Mouse (Mus musculus) neural tube, embryonic 14.5 days (tissue): ENCODE data around the gene Als2cr12. TPM values are rescaled to one million over a fixed set of nuclear protein-coding genes. Genes with fewer than 3 reads are reported as not detected.
"Not testable (repeated sequence)": the region's sequence is repeated elsewhere in the genome, so short reads cannot be mapped to it uniquely, and the experiment has no call there.

Experiments
- ATAC-seq: fragments of 200-750 bp; cut with Nextera tagmentation; 2 replicates; pipeline ENCODE4 v1.8.0; 2017; ENCODE audit warnings: low read depth, mild to moderate bottlenecking, moderate TSS enrichment, moderate library complexity
- H3K27ac ChIP-seq: fragments of 300-500 bp; sonication (generic); 2 replicates; pipeline ENCODE4 v1.5.1; 2014; ENCODE audit warnings: low read depth, mild to moderate bottlenecking, control low read depth, low read length, moderate library complexity, mixed read lengths
- H3K27me3 ChIP-seq: fragments of 300-500 bp; sonication (generic); 2 replicates; pipeline ENCODE4 v1.6.1; 2014; ENCODE audit warnings: low read length; ENCODE audit not compliant: control insufficient read depth, insufficient read depth
- H3K36me3 ChIP-seq: fragments of 300-500 bp; sonication (generic); 2 replicates; pipeline ENCODE4 v1.6.1; 2014; ENCODE audit warnings: low read length, mixed read lengths; ENCODE audit not compliant: control insufficient read depth, insufficient read depth
- H3K4me1 ChIP-seq: fragments of 300-500 bp; sonication (generic); 2 replicates; pipeline ENCODE4 v1.6.1; 2014; ENCODE audit warnings: low read length; ENCODE audit not compliant: control insufficient read depth, insufficient read depth
- H3K4me2 ChIP-seq: fragments of 300-500 bp; sonication (generic); 2 replicates; pipeline ENCODE4 v1.6.1; 2014; ENCODE audit warnings: mild to moderate bottlenecking, low read depth, low read length, control low read depth
- H3K4me3 ChIP-seq: fragments of 300-500 bp; sonication (generic); 2 replicates; pipeline ENCODE4 v1.5.1; 2014; ENCODE audit warnings: low read depth, low read length, control low read depth, mixed read lengths
- H3K9ac ChIP-seq: fragments of 300-500 bp; sonication (generic); replicated peaks from 2 replicates; pipeline ENCODE4 v1.6.1; 2014; ENCODE audit warnings: low read depth, mild to moderate bottlenecking, control low read depth, low read length, mixed read lengths
- H3K9me3 ChIP-seq: fragments of 300-500 bp; sonication (generic); 2 replicates; pipeline ENCODE4 v1.6.1; 2016; ENCODE audit warnings: low read length; ENCODE audit not compliant: control insufficient read depth
- WGBS: fragments of 180-500 bp; shearing (Covaris S2); extraction: QIAGEN DNeasy Blood & Tissue Kit; methylation state at CpG from one replicate; pipeline ENCODE4 v1.1.7; 2014; 5-methylcytosine and 5-hydroxymethylcytosine counted together
- polyA plus RNA-seq: library from polyadenylated mRNA; unstranded; fragments of >200 nt; fragmentation: Nextera tagmentation; extraction: Ambion mirVana; gene quantifications from 2 replicates; pipeline ENCODE4 v1.2.1, GENCODE M21; 2014

Gene Als2cr12
- polyA plus RNA-seq, 1 experiment from 2014 or later, result 0.11 TPM

DNA sequence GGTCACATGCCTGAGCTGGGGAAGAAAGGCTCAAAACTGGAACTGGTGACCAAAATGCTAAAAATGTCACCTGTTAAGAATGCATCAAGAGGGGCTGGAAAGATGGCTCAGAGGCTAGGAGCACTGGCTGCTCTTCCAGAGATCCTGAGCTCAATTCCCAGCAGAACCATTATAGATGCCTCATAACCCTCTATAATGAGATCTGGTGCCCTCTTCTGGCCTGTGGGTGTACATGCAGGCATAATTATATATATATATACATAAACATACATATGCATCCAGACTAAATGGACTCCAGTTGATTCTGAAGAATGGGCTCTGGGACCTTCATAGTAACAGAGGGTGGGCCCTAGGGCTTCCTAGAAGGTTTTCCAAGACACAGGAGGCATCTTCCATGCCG, 18.2 kb downstream of the Als2cr12 start:
- Histone ChIP-seq H3K36me3 (no peaks in the 10 kb centered on the region), H3K9me3 (no peaks in the 10 kb centered on the region), H3K4me2 (no peak overlapping the region), H3K9ac (no peak overlapping the region), H3K4me3 (no peak overlapping the region), H3K27me3 (no peaks in the 10 kb centered on the region), H3K4me1 (no peaks in the 10 kb centered on the region), H3K27ac (no peak overlapping the region)
- no peak for ATAC-seq
- 79% methylated on average over 1 of the region's 1 CpGs for WGBS

GRCm38 (mm10) chr1:58675011-58675410, 20.8 kb downstream of the Als2cr12 start:
- Histone ChIP-seq H3K4me1 (no peaks in the 10 kb centered on the region), H3K9me3 (no peaks in the 10 kb centered on the region), H3K9ac (no peak overlapping the region), H3K27ac (no peak overlapping the region), H3K36me3 (no peaks in the 10 kb centered on the region), H3K4me2 (no peak overlapping the region), H3K27me3 (no peaks in the 10 kb centered on the region), H3K4me3 (no peak overlapping the region)
- WGBS, result 90% methylated on average over 3 of the region's 3 CpGs
- ATAC-seq, result no peak

GRCm38 (mm10) chr1:58672116-58672515, 23.7 kb downstream of the Als2cr12 start:
- H3K36me3 ChIP-seq, result no peaks in the 10 kb centered on the region
- no peak overlapping the region for H3K9ac ChIP-seq
- H3K4me3 ChIP-seq, result no peak overlapping the region
- no peaks in the 10 kb centered on the region for H3K4me1 ChIP-seq
- no peak overlapping the region for H3K27ac ChIP-seq
- WGBS, result 90% methylated on average over 2 of the region's 2 CpGs
- ATAC-seq, result no peak
- H3K9me3 ChIP-seq, result no peaks in the 10 kb centered on the region
- H3K4me2 ChIP-seq, result no peak overlapping the region
- H3K27me3 ChIP-seq, result no peaks in the 10 kb centered on the region

- not testable (repeated sequence) for H3K9me3 ChIP-seq, H3K4me2 ChIP-seq, H3K4me1 ChIP-seq, ATAC-seq, H3K9ac ChIP-seq, H3K4me3 ChIP-seq, H3K36me3 ChIP-seq, H3K27ac ChIP-seq, H3K27me3 ChIP-seq
- WGBS, result 89% methylated on average over 3 of the region's 3 CpGs
Measured at GRCm38 (mm10) chr1:58669635-58670034, 26.2 kb downstream of the Als2cr12 start.

GRCm38 (mm10) chr1:58668191-58668590, 27.6 kb downstream of the Als2cr12 start:
- H3K9ac ChIP-seq, result no peak overlapping the region
- no peak overlapping the region for H3K4me2 ChIP-seq
- 80% methylated on average over 5 of the region's 5 CpGs for WGBS
- no peak overlapping the region for H3K4me3 ChIP-seq
- H3K36me3 ChIP-seq, result no peaks in the 10 kb centered on the region
- no peaks in the 10 kb centered on the region for H3K27me3 ChIP-seq
- H3K27ac ChIP-seq, result no peak overlapping the region
- no peak for ATAC-seq
- H3K9me3 ChIP-seq, result no peaks in the 10 kb centered on the region
- no peaks in the 10 kb centered on the region for H3K4me1 ChIP-seq

- not testable (repeated sequence) for H3K4me2 ChIP-seq, H3K27ac ChIP-seq, H3K27me3 ChIP-seq, H3K4me3 ChIP-seq, ATAC-seq, H3K36me3 ChIP-seq, H3K4me1 ChIP-seq, H3K9ac ChIP-seq, H3K9me3 ChIP-seq
- WGBS, result 91% methylated on average over 3 of the region's 3 CpGs
Measured at GRCm38 (mm10) chr1:58663365-58663764, 32.4 kb downstream of the Als2cr12 start.

DNA sequence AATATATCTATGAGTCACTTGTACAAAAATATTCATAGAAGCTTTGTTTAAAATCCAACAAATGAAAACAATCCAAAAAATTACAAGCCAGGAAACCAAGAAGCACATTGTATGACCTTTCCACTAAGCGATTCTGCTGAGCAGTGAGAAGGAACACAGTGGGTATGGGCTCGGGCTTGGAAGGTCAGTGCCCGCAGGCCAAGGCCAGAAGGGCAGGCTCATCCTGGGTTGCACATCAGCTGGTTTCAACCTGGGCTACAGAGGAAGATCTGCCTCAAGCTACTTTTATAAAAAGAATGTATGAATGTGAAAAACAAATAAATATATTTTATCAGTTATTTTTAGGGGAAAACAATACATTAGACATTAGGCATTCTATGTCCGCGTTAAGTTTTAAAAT, 33.1 kb downstream of the Als2cr12 start:
- H3K4me1 ChIP-seq, H3K36me3 ChIP-seq, H3K27ac ChIP-seq, H3K9me3 ChIP-seq, H3K27me3 ChIP-seq, H3K9ac ChIP-seq, ATAC-seq, H3K4me2 ChIP-seq, H3K4me3 ChIP-seq: not testable (repeated sequence)
- WGBS, result 92% methylated on average over 5 of the region's 5 CpGs

DNA sequence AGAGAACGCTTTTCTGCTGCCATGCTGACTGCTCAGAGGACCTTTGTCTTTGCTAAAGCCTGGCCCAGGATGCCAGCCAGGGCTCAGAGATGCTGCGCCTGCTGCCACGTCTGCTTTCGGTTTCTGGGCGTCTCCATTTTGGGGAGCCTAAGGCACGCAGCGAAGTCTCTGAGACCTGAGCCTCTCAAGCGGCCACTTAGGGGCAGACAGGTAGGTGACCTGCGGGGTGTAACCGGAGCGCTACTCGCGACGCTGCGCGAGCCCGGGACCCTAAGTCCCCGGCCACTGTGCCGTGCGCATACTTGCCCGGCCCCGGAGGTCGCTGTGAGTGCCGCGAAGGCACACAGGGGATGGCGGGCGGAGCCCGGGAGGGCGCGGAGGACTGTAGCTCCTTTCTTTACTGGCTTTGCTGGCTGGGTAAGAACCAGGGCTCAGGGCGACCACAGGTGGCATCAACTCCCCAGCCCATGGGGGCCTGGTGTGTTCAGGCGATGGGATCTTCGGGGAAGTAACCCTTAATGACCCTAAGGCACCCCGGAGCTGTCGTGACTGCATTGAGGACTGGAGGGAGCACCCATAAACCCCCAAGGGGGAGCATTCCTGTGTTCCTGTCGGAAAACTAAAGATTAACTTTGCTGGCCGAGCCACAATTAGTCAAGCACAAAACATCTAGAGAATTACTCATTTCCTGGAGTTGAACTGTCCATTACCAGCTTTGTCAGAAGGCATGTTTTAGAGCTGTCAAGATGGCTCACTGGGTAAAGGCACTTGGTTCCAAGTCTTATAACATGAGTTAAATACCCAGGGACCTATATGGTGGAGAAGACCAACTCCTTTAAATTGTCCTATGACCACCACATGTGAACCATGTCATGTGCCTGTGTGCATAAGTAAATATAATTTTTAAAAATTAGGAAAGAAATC, 43.0 kb downstream of the Als2cr12 start:
- WGBS, result 1% methylated on average over 37 of the region's 37 CpGs
- Histone ChIP-seq H3K4me3 (peak overlapping the region; percentile 54), H3K27ac (no peak overlapping the region), H3K27me3 (no peaks in the 10 kb centered on the region), H3K36me3 (no peaks in the 10 kb centered on the region), H3K4me1 (no peaks in the 10 kb centered on the region), H3K9me3 (no peaks in the 10 kb centered on the region), H3K4me2 (peak overlapping the region; percentile 84), H3K9ac (peak overlapping the region; percentile 68)
- ATAC-seq, result peak; percentile 91

- not testable (repeated sequence) for H3K4me1 ChIP-seq, H3K36me3 ChIP-seq, H3K9me3 ChIP-seq, H3K27me3 ChIP-seq, H3K27ac ChIP-seq, ATAC-seq
- H3K4me3 ChIP-seq, result peak overlapping the region; percentile 54
- 0 out of 2 replicates have a peak overlapping the region, but pooled peaks have one; percentile 68 for H3K9ac ChIP-seq
- peak overlapping the region; percentile 84 for H3K4me2 ChIP-seq
- 88% methylated on average over 17 of the region's 17 CpGs for WGBS
Measured at GRCm38 (mm10) chr1:58651571-58652456, 44.0 kb downstream of the Als2cr12 start.
